Mouse (Mus musculus): ENCODE measurements around the gene Carmil3. TPM values are rescaled to one million over a fixed set of nuclear protein-coding genes. Genes with fewer than 3 reads are reported as not detected.

Carmil3 gene
- polyA plus RNA-seq, 1 experiment from 2014 or later = 2.5 TPM

DNA sequence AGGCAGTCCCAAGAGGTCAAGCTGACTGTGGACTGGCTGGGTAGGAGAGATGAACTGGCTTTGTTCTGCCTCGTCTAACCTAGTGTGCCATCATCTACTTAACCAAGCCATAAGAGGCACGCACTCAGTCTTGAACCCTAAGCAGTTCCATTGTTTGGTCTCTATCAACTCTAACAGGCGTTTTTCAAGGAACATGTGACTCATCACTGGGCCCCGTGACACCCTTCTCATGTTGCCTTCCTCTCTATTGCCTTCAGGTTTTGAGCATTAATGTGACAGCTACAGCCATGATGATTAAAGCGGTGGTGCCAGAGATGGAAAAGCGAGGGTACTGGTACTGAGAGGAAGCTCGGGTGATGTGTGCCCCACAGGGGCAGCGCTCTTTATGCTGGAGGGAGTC, 3.6 kb upstream of the Carmil3 start:
- H3K4me2 ChIP-seq (replicated peaks; ENCODE audit: low read depth, low read length) = no peak overlapping the region
- peaks cover 18% of the 10 kb centered on the region; the same call in 1 of the 2 replicates for H3K36me3 ChIP-seq (ENCODE audit: insufficient read depth, low read length)
- ATAC-seq (ENCODE audit: low FRiP score, low TSS enrichment) = no peak
- H3K4me1 ChIP-seq (ENCODE audit: insufficient read depth, low read length) = peaks cover 6% of the 10 kb centered on the region; the same call in 1 of the 2 replicates
- no peaks in the 10 kb centered on the region for H3K27me3 ChIP-seq (ENCODE audit: insufficient read depth, low read length)
- WGBS = 86% methylated on average over 8 of the region's 8 CpGs
- no peak overlapping the region for H3K27ac ChIP-seq (ENCODE audit: low read length)
- H3K9me3 ChIP-seq (ENCODE audit: low read length) = no peaks in the 10 kb centered on the region
- H3K4me3 ChIP-seq (ENCODE audit: low read length) = no peak overlapping the region
- H3K9ac ChIP-seq (replicated peaks; ENCODE audit: low read length) = no peak overlapping the region

DNA sequence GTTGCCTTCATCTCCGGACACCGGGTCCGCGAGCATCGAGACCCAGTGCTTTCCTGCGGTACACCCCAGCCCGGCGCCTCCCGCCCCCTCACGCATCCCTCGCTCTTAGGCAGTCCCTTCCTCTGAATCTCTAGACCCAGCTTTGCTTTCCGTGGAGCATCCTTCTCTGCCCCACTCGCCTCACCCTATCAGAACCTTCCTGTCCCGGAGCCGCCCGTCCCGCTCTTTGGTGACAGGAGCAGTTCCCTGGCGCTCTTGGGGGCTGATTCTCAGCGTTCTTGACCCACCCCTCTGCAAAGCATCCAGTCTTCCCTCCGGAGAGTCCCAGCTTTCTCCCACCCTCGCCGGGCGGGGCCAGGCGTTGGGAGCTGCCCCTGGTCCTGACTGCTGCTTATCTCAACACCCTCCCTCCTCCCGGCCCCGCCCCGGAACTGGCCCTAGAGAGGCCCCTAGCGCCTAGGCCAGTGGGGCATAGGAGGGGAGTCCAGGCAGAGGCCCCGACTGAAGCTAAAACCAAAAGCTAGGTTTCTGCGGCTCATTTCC, 911 bp downstream of the Carmil3 start:
- H3K27me3 ChIP-seq (ENCODE audit: insufficient read depth, low read length) = no peaks in the 10 kb centered on the region
- H3K9me3 ChIP-seq (ENCODE audit: low read length) = no peaks in the 10 kb centered on the region
- WGBS = under 1% methylated on average over 30 of the region's 30 CpGs
- peak overlapping the region; percentile 61 for H3K27ac ChIP-seq (ENCODE audit: low read length)
- peak overlapping the region; percentile 99 for H3K4me2 ChIP-seq (replicated peaks; ENCODE audit: low read depth, low read length)
- H3K4me1 ChIP-seq (ENCODE audit: insufficient read depth, low read length) = peaks cover 6% of the 10 kb centered on the region; the same call in 1 of the 2 replicates
- peak; percentile 83 for ATAC-seq (ENCODE audit: low FRiP score, low TSS enrichment)
- peaks cover 10% of the 10 kb centered on the region; the same call in 1 of the 2 replicates for H3K36me3 ChIP-seq (ENCODE audit: insufficient read depth, low read length)
- peak overlapping the region; percentile 74 for H3K9ac ChIP-seq (replicated peaks; ENCODE audit: low read length)
- H3K4me3 ChIP-seq (ENCODE audit: low read length) = peak overlapping the region; percentile 76

DNA sequence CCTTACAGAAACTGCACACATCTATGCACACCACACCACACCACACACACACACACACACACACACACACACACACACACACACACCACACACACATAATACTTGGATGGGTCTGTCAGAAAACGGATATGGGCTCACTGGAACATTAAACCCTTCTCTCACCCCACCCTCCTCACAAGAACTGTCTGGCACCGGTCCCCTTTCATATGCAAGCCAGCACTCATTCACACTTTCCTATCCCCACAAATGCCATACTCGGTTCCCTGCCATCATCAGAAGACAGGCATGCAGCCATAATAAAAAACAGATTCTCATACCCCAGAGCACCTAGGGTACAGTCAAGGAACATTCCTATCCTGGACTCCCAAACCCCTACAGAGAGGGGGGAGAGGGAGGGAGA, 1.7 kb downstream of the Carmil3 start:
- Histone ChIP-seq H3K4me2 (replicated peaks; ENCODE audit: low read depth, low read length) (no peak overlapping the region), H3K27me3 (ENCODE audit: insufficient read depth, low read length) (no peaks in the 10 kb centered on the region), H3K4me3 (ENCODE audit: low read length) (no peak overlapping the region), H3K27ac (ENCODE audit: low read length) (no peak overlapping the region), H3K36me3 (ENCODE audit: insufficient read depth, low read length) (peaks cover 10% of the 10 kb centered on the region; the same call in 1 of the 2 replicates), H3K9ac (replicated peaks; ENCODE audit: low read length) (no peak overlapping the region), H3K9me3 (ENCODE audit: low read length) (no peaks in the 10 kb centered on the region), H3K4me1 (ENCODE audit: insufficient read depth, low read length) (peaks cover 6% of the 10 kb centered on the region; the same call in 1 of the 2 replicates)
- ATAC-seq (ENCODE audit: low FRiP score, low TSS enrichment) = no peak
- 36% methylated on average over 3 of the region's 3 CpGs for WGBS

DNA sequence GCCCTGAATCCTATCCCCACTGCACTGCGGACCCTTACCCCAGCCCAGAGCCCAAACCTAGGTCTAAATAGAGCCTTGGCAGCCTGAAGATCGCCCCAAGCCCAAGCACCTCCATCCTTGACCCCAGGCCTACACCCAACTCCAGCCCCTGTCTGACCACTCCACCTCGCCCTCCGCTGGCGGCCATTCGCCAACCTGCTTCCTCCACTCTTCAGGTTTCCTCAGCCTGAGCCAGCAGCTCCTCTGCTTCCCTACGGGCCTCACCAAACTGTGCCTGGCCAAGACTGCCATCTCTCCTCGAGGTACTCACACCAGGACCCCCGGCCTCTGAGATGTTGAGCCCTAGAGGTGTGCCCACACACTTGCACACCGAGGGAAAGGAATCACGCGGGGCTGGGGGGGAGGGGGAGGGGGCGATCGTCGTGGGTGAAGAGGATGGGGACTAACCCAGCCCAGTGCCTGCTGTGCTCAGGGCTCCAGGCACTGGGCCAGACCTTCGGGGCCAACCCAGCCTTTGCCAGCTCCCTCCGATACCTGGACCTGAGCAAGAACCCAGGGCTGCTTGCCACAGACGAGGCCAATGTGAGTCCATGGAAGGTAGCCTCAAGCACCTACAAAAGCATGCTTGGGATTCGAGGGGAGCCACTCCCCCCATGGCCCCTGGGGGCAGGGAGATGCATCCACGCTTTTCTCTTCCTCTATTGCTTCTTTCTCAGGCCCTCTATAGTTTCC, 5.2 kb downstream of the Carmil3 start:
- Histone ChIP-seq H3K27me3 (ENCODE audit: insufficient read depth, low read length) (no peaks in the 10 kb centered on the region), H3K9me3 (ENCODE audit: low read length) (no peaks in the 10 kb centered on the region), H3K4me3 (ENCODE audit: low read length) (no peak overlapping the region), H3K9ac (replicated peaks; ENCODE audit: low read length) (no peak overlapping the region), H3K27ac (ENCODE audit: low read length) (no peak overlapping the region), H3K36me3 (ENCODE audit: insufficient read depth, low read length) (no peaks in the 10 kb centered on the region; the same call in 1 of the 2 replicates), H3K4me2 (replicated peaks; ENCODE audit: low read depth, low read length) (no peak overlapping the region), H3K4me1 (ENCODE audit: insufficient read depth, low read length) (peaks cover 10% of the 10 kb centered on the region; the same call in 1 of the 2 replicates)
- no peak for ATAC-seq (ENCODE audit: low FRiP score, low TSS enrichment)
- 77% methylated on average over 19 of the region's 20 CpGs for WGBS

DNA sequence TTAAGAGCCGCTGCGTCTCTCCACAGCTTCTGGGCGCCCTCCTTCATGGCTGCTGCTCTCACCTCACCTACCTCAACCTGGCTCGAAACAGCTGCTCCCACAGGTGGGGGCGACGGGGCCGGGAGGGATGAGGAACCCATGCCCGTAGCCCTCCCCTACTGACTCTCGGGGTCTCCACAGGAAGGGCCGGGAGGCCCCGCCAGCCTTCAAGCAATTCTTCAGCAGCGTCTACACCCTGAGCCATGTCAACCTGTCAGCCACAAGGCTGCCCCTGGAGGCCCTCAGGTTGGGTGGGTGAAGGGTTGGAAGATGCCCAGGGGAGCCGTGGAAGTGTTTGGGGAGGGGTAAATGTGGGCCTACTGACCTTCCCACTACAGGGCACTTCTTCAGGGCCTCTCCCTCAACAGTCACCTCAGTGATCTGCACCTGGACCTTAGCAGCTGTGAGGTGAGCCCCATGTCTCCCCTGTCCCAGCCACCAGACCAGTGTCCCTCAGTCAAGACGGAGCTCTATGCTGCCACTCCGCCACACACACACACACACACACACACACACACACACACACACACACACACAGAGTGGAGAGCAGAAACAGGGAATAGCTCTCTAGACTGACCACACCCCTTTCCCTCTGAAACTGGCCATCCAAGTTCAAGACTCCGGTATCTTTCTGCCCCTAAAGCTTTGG, 6.5 kb downstream of the Carmil3 start:
- peak; percentile 37; the same call in 1 of the 2 replicates for ATAC-seq (ENCODE audit: low FRiP score, low TSS enrichment)
- peaks cover 4% of the 10 kb centered on the region; the same call in 1 of the 2 replicates for H3K4me1 ChIP-seq (ENCODE audit: insufficient read depth, low read length)
- no peaks in the 10 kb centered on the region for H3K9me3 ChIP-seq (ENCODE audit: low read length)
- no peak overlapping the region for H3K27ac ChIP-seq (ENCODE audit: low read length)
- no peaks in the 10 kb centered on the region; the same call in 1 of the 2 replicates for H3K36me3 ChIP-seq (ENCODE audit: insufficient read depth, low read length)
- WGBS = 69% methylated on average over 16 of the region's 16 CpGs
- H3K4me3 ChIP-seq (ENCODE audit: low read length) = no peak overlapping the region
- H3K4me2 ChIP-seq (replicated peaks; ENCODE audit: low read depth, low read length) = no peak overlapping the region
- H3K9ac ChIP-seq (replicated peaks; ENCODE audit: low read length) = no peak overlapping the region
- H3K27me3 ChIP-seq (ENCODE audit: insufficient read depth, low read length) = no peaks in the 10 kb centered on the region

DNA sequence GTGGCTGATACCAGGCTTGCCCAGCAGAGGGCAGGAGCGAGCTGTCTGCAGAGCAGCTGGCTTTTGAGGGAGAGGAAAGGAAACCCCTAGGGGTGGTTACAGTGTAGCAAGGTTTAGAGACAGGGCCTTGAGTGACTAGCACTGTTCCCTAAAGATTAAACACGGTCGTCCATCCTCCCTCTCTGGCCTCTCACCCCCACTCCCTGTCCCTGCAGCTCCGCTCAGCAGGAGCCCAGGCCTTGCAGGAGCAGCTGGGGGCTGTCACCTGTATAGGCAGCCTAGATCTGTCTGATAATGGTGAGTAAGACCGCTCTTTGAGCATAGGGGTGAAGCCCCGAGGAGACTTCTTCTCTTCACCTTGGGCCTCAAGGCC, 7.0 kb downstream of the Carmil3 start:
- peak overlapping the region; percentile 63; the same call in 1 of the 2 replicates for H3K9ac ChIP-seq (replicated peaks; ENCODE audit: low read length)
- H3K4me2 ChIP-seq (replicated peaks; ENCODE audit: low read depth, low read length) = no peak overlapping the region
- H3K4me1 ChIP-seq (ENCODE audit: insufficient read depth, low read length) = peaks cover 4% of the 10 kb centered on the region; the same call in 1 of the 2 replicates
- no peaks in the 10 kb centered on the region for H3K27me3 ChIP-seq (ENCODE audit: insufficient read depth, low read length)
- no peaks in the 10 kb centered on the region for H3K9me3 ChIP-seq (ENCODE audit: low read length)
- H3K4me3 ChIP-seq (ENCODE audit: low read length) = no peak overlapping the region
- ATAC-seq (ENCODE audit: low FRiP score, low TSS enrichment) = peak; percentile 70
- WGBS = 17% methylated on average over 6 of the region's 6 CpGs
- no peaks in the 10 kb centered on the region; the same call in 1 of the 2 replicates for H3K36me3 ChIP-seq (ENCODE audit: insufficient read depth, low read length)
- no peak overlapping the region for H3K27ac ChIP-seq (ENCODE audit: low read length)

DNA sequence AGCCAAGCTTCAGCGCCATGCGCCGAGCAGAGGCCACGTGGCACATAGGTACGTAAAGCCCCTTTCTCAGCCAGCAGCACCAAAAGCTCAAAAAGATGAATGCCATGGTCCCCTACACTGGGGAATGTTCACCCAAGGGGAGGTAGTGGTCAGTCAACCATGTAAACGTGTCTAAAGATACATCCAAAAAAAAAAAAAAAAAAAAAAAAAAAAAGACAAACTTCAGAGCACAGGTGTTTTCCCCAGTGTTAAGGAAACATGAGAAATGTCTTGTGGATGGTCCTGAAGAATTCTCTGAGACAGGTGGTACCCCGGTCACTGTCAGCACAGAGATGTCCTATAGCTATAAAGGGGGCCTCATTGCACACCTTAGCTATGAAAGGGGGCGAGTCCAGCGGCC, 15.2 kb downstream of the Carmil3 start:
- WGBS = 73% methylated on average over 9 of the region's 9 CpGs

DNA sequence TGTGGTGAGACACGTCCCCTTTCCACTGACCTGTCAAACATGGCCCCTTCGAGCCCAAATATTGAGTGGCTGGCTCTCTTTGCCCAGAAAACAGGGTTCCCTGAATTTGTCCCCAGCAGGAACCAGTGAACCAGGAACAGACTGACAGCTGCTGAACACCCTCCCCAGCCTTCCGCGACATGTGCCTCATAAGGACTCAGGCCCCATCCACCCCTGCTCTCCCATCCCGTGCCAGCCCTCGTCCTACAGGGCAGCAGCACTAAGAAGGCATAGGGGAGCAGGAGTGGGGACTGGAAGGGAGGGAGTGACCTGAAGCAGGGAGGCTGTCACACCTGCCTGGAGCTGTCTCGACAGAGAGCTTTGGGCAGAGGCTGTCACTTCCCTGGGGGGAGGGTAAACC, 17.4 kb downstream of the Carmil3 start:
- Histone ChIP-seq H3K27me3 (ENCODE audit: insufficient read depth, low read length) (no peaks in the 10 kb centered on the region; the same call in 1 of the 2 replicates), H3K9me3 (ENCODE audit: low read length) (no peaks in the 10 kb centered on the region), H3K4me1 (ENCODE audit: insufficient read depth, low read length) (no peaks in the 10 kb centered on the region), H3K4me3 (ENCODE audit: low read length) (no peak overlapping the region), H3K36me3 (ENCODE audit: insufficient read depth, low read length) (no peaks in the 10 kb centered on the region), H3K9ac (replicated peaks; ENCODE audit: low read length) (no peak overlapping the region), H3K27ac (ENCODE audit: low read length) (no peak overlapping the region), H3K4me2 (replicated peaks; ENCODE audit: low read depth, low read length) (no peak overlapping the region)
- 32% methylated on average over 7 of the region's 7 CpGs for WGBS
- no peak for ATAC-seq (ENCODE audit: low FRiP score, low TSS enrichment)

More for the DNA sequence above, 15.2 kb downstream of the Carmil3 start:
- Histone ChIP-seq H3K9me3 (ENCODE audit: low read length) (no peaks in the 10 kb centered on the region), H3K4me1 (ENCODE audit: insufficient read depth, low read length) (no peaks in the 10 kb centered on the region), H3K4me2 (replicated peaks; ENCODE audit: low read depth, low read length) (no peak overlapping the region), H3K27me3 (ENCODE audit: insufficient read depth, low read length) (no peaks in the 10 kb centered on the region; the same call in 1 of the 2 replicates), H3K36me3 (ENCODE audit: insufficient read depth, low read length) (no peaks in the 10 kb centered on the region), H3K9ac (replicated peaks; ENCODE audit: low read length) (no peak overlapping the region), H3K4me3 (ENCODE audit: low read length) (no peak overlapping the region), H3K27ac (ENCODE audit: low read length) (no peak overlapping the region)
- ATAC-seq (ENCODE audit: low FRiP score, low TSS enrichment) = no peak

DNA sequence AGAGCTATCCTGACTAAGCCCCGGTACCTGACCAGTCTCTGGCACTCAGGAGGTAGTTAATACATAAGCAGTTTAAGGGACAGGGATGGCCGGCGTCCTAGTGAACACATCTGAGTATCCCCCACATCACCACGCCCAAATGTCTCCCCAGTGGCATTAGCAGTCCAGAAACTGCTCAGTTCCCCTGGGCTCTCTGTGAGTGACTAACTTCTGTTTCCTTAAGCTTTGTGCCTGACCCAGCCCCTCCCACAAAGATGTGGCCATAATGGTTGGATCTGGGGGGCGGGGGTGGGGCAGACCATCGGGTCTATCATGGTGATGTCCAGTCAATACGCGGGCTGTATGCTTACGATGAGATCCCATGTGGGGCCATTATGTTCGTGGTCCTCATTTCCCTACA, 19.1 kb downstream of the Carmil3 start:
- Histone ChIP-seq H3K9me3 (ENCODE audit: low read length) (no peaks in the 10 kb centered on the region), H3K27ac (ENCODE audit: low read length) (no peak overlapping the region), H3K9ac (replicated peaks; ENCODE audit: low read length) (no peak overlapping the region), H3K4me1 (ENCODE audit: insufficient read depth, low read length) (no peaks in the 10 kb centered on the region), H3K36me3 (ENCODE audit: insufficient read depth, low read length) (no peaks in the 10 kb centered on the region), H3K4me3 (ENCODE audit: low read length) (no peak overlapping the region), H3K4me2 (replicated peaks; ENCODE audit: low read depth, low read length) (no peak overlapping the region), H3K27me3 (ENCODE audit: insufficient read depth, low read length) (no peaks in the 10 kb centered on the region; the same call in 1 of the 2 replicates)
- ATAC-seq (ENCODE audit: low FRiP score, low TSS enrichment) = no peak
- 76% methylated on average over 10 of the region's 10 CpGs for WGBS
